Mouse (Mus musculus): ENCODE data around the gene Dnmt3l. TPM values are rescaled to one million over a fixed set of nuclear protein-coding genes. Genes with fewer than 3 reads are reported as not detected.
"Not testable (repeated sequence)": the region's sequence is repeated elsewhere in the genome, so short reads cannot be mapped to it uniquely, and the experiment has no call there.

The Dnmt3l gene
- polyA plus RNA-seq, 1 experiment from 2014 or later = not detected

DNA sequence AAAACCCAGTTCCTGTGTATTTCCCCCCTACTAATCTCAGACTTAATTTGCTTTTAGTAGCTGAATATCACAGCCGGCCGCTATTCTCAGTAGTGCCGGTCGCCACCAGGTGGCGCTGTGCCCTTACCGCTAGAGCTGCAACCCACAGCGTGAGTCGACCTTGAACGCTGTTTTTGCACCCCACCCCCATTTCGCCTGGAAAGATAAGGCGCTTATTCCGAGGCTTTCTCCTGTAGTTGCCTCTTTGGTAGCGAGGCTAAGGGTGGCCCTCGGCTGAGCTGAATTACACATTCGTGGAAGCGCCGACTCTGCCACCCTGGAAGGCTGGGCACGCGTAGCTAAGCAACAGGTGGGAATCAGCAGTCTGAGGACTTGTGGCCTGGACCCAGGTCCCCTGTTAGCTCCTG, 22.9 kb upstream of the Dnmt3l start:
- no peak overlapping the region for H3K27ac ChIP-seq (ENCODE audit: low read depth, low read length)
- ATAC-seq (replicated peaks; ENCODE audit: insufficient number of reproducible peaks, low FRiP score, low TSS enrichment) = peak; percentile 49; the same call in 1 of the 2 replicates
- 19% methylated on average over 19 of the region's 19 CpGs for WGBS (ENCODE audit: insufficient replicate concordance)
- H3K4me1 ChIP-seq (ENCODE audit: control insufficient read depth, insufficient read depth, low read length) = no peaks in the 10 kb centered on the region
- peak overlapping the region; percentile 43; the same call in 1 of the 2 replicates for H3K9ac ChIP-seq (ENCODE audit: low read depth, low read length)
- peak overlapping the region; percentile 22 for H3K4me3 ChIP-seq (ENCODE audit: low read depth, low read length)
- H3K36me3 ChIP-seq (ENCODE audit: control insufficient read depth, insufficient read depth, low read length) = no peaks in the 10 kb centered on the region
- peak overlapping the region; percentile 55 for H3K4me2 ChIP-seq
- H3K27me3 ChIP-seq (ENCODE audit: control insufficient read depth, insufficient read depth, low read length) = no peaks in the 10 kb centered on the region
- no peaks in the 10 kb centered on the region; the same call in 1 of the 2 replicates for H3K9me3 ChIP-seq (replicated peaks; ENCODE audit: control insufficient read depth, low read length)

DNA sequence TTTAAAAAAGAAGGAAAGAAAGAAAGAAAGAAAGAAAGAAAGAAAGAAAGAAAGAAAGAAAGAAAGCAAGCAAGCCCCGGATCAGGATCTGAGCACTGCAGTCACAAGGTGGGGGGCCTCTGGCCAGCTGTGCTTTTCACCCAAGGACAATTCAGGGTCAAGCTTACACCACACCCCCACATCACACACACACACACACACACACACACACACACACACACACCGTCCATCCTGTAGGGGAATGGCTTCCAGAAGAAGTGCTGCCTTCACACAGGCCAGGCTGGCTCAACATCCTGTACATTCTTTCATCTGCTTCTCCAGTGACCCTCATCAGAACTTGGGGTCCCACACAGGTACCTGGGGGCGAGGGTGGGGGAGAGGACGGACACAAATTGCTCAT, 22.5 kb upstream of the Dnmt3l start:
- WGBS (ENCODE audit: insufficient replicate concordance) = 85% methylated on average over 4 of the region's 4 CpGs
- Histone ChIP-seq H3K36me3 (ENCODE audit: control insufficient read depth, insufficient read depth, low read length) (no peaks in the 10 kb centered on the region), H3K9ac (ENCODE audit: low read depth, low read length) (no peak overlapping the region), H3K9me3 (replicated peaks; ENCODE audit: control insufficient read depth, low read length) (no peaks in the 10 kb centered on the region; the same call in 1 of the 2 replicates), H3K4me1 (ENCODE audit: control insufficient read depth, insufficient read depth, low read length) (no peaks in the 10 kb centered on the region), H3K4me3 (ENCODE audit: low read depth, low read length) (no peak overlapping the region), H3K27me3 (ENCODE audit: control insufficient read depth, insufficient read depth, low read length) (no peaks in the 10 kb centered on the region), H3K4me2 (no peak overlapping the region), H3K27ac (ENCODE audit: low read depth, low read length) (no peak overlapping the region)
- ATAC-seq (replicated peaks; ENCODE audit: insufficient number of reproducible peaks, low FRiP score, low TSS enrichment) = no peak

DNA sequence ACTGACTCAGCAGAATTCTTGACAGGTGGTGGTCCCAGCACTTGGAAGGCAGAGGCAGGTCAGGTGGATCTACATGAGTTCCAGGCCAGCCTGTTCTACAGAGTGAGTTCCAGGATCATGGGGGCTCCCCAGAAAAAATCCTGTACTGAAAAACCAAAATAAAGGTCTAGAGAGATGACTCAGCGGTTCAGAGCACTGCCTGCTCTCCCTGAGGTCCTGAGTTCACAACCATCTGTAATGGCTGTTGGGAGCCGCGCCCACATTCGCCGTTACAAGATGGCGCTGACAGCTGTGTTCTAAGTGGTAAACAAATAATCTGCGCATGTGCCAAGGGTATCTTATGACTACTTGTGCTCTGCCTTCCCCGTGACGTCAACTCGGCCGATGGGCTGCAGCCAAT, 21.8 kb upstream of the Dnmt3l start:
- H3K4me1 ChIP-seq (ENCODE audit: control insufficient read depth, insufficient read depth, low read length); H3K9ac ChIP-seq (ENCODE audit: low read depth, low read length); H3K9me3 ChIP-seq (replicated peaks; ENCODE audit: control insufficient read depth, low read length); H3K27me3 ChIP-seq (ENCODE audit: control insufficient read depth, insufficient read depth, low read length); ATAC-seq (replicated peaks; ENCODE audit: insufficient number of reproducible peaks, low FRiP score, low TSS enrichment); H3K4me3 ChIP-seq (ENCODE audit: low read depth, low read length); H3K36me3 ChIP-seq (ENCODE audit: control insufficient read depth, insufficient read depth, low read length); H3K27ac ChIP-seq (ENCODE audit: low read depth, low read length); H3K4me2 ChIP-seq: not testable (repeated sequence)
- WGBS (ENCODE audit: insufficient replicate concordance) = 96% methylated on average over 6 of the region's 11 CpGs

DNA sequence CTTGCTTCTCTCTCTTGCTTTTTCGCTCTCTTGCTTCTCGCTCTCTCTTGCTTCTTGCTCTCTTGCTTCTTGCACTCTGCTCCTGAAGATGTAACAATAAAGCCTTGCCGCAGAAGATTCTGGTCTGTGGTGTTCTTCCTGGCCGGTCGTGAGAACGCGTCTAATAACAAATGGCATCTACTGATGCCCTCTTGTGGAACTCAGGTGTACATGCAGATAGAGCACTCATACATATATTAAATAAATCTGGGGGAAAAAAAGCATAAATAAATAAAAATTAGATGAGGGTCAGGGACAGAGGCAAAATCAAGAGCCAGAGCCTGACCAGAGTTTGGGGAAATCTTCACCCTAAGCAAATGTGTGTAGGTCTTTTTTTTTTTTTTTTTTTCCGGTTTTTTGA, 16.3 kb upstream of the Dnmt3l start:
- WGBS (ENCODE audit: insufficient replicate concordance) = 85% methylated on average over 6 of the region's 8 CpGs
- H3K4me3 ChIP-seq (ENCODE audit: low read depth, low read length); H3K36me3 ChIP-seq (ENCODE audit: control insufficient read depth, insufficient read depth, low read length); H3K4me2 ChIP-seq; H3K27ac ChIP-seq (ENCODE audit: low read depth, low read length); H3K9ac ChIP-seq (ENCODE audit: low read depth, low read length); H3K27me3 ChIP-seq (ENCODE audit: control insufficient read depth, insufficient read depth, low read length); ATAC-seq (replicated peaks; ENCODE audit: insufficient number of reproducible peaks, low FRiP score, low TSS enrichment); H3K9me3 ChIP-seq (replicated peaks; ENCODE audit: control insufficient read depth, low read length); H3K4me1 ChIP-seq (ENCODE audit: control insufficient read depth, insufficient read depth, low read length): not testable (repeated sequence)

DNA sequence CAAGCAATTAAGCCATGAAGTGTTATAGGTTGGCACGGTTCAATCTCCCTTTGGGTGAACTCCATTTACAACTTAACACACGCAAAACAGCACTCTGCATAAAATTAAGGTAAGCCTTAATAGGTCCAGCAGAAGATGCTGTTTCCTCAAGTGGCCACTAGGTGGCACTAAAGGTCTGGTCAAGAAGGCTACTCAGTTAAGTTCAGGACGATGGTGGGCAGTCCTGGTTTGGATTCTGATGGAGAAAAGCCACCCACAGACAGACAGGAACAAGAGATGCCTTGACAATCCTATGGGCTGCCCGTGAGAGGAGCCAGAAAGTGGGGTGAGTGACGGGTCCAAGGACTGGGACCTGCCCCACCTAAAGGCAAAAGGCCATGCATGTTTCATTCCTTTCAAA, 13.6 kb upstream of the Dnmt3l start:
- Histone ChIP-seq H3K9me3 (replicated peaks; ENCODE audit: control insufficient read depth, low read length) (no peaks in the 10 kb centered on the region), H3K4me3 (ENCODE audit: low read depth, low read length) (no peak overlapping the region), H3K36me3 (ENCODE audit: control insufficient read depth, insufficient read depth, low read length) (no peaks in the 10 kb centered on the region), H3K4me2 (no peak overlapping the region), H3K9ac (ENCODE audit: low read depth, low read length) (no peak overlapping the region), H3K27ac (ENCODE audit: low read depth, low read length) (no peak overlapping the region), H3K4me1 (ENCODE audit: control insufficient read depth, insufficient read depth, low read length) (no peaks in the 10 kb centered on the region), H3K27me3 (ENCODE audit: control insufficient read depth, insufficient read depth, low read length) (no peaks in the 10 kb centered on the region)
- WGBS (ENCODE audit: insufficient replicate concordance) = 4% methylated on average over 5 of the region's 5 CpGs
- 0 out of 2 replicates have a peak, but pooled peaks have one; percentile 7 for ATAC-seq (replicated peaks; ENCODE audit: insufficient number of reproducible peaks, low FRiP score, low TSS enrichment)

- Histone ChIP-seq H3K27ac (ENCODE audit: low read depth, low read length) (no peak overlapping the region), H3K27me3 (ENCODE audit: control insufficient read depth, insufficient read depth, low read length) (no peaks in the 10 kb centered on the region), H3K36me3 (ENCODE audit: control insufficient read depth, insufficient read depth, low read length) (no peaks in the 10 kb centered on the region), H3K4me3 (ENCODE audit: low read depth, low read length) (no peak overlapping the region), H3K4me1 (ENCODE audit: control insufficient read depth, insufficient read depth, low read length) (no peaks in the 10 kb centered on the region), H3K4me2 (no peak overlapping the region), H3K9ac (ENCODE audit: low read depth, low read length) (no peak overlapping the region), H3K9me3 (replicated peaks; ENCODE audit: control insufficient read depth, low read length) (no peaks in the 10 kb centered on the region)
- no peak for ATAC-seq (replicated peaks; ENCODE audit: insufficient number of reproducible peaks, low FRiP score, low TSS enrichment)
- 88% methylated on average over 1 of the region's 1 CpGs for WGBS (ENCODE audit: insufficient replicate concordance)
Observed at GRCm38 (mm10) chr10:78029080-78029479, 12.7 kb upstream of the Dnmt3l start.

DNA sequence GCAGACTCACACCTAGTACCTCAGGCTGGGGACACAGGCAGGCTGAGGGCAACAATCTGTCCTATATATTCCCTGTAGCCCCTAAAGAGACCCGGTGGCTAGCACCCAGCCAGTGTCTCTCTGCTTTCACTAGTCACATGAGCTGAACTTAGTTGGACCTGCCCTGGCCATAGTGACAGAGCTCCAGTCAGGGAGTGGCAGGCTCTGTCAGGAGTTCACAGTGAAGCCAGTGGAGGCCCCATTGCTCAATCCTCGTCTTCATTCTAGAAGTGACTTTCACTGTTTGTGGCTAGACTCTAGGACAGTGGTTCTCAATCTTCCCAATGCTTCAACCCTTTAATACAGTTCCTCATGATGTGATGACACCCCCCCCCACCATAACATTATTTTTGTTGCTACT, 9.8 kb upstream of the Dnmt3l start:
- no peaks in the 10 kb centered on the region for H3K4me1 ChIP-seq (ENCODE audit: control insufficient read depth, insufficient read depth, low read length)
- WGBS (ENCODE audit: insufficient replicate concordance) = 83% methylated on average over 2 of the region's 2 CpGs
- ATAC-seq (replicated peaks; ENCODE audit: insufficient number of reproducible peaks, low FRiP score, low TSS enrichment) = no peak
- no peaks in the 10 kb centered on the region for H3K9me3 ChIP-seq (replicated peaks; ENCODE audit: control insufficient read depth, low read length)
- no peak overlapping the region for H3K27ac ChIP-seq (ENCODE audit: low read depth, low read length)
- no peak overlapping the region for H3K4me2 ChIP-seq
- no peak overlapping the region for H3K9ac ChIP-seq (ENCODE audit: low read depth, low read length)
- H3K27me3 ChIP-seq (ENCODE audit: control insufficient read depth, insufficient read depth, low read length) = no peaks in the 10 kb centered on the region
- no peak overlapping the region for H3K4me3 ChIP-seq (ENCODE audit: low read depth, low read length)
- no peaks in the 10 kb centered on the region for H3K36me3 ChIP-seq (ENCODE audit: control insufficient read depth, insufficient read depth, low read length)

GRCm38 (mm10) chr10:78037139-78037538, 4.6 kb upstream of the Dnmt3l start:
- Histone ChIP-seq H3K27ac (ENCODE audit: low read depth, low read length) (no peak overlapping the region), H3K36me3 (ENCODE audit: control insufficient read depth, insufficient read depth, low read length) (no peaks in the 10 kb centered on the region), H3K9me3 (replicated peaks; ENCODE audit: control insufficient read depth, low read length) (no peaks in the 10 kb centered on the region), H3K9ac (ENCODE audit: low read depth, low read length) (no peak overlapping the region), H3K4me3 (ENCODE audit: low read depth, low read length) (no peak overlapping the region), H3K27me3 (ENCODE audit: control insufficient read depth, insufficient read depth, low read length) (peaks cover under 1% of the 10 kb centered on the region; the same call in 1 of the 2 replicates), H3K4me2 (no peak overlapping the region), H3K4me1 (ENCODE audit: control insufficient read depth, insufficient read depth, low read length) (no peaks in the 10 kb centered on the region)
- no peak for ATAC-seq (replicated peaks; ENCODE audit: insufficient number of reproducible peaks, low FRiP score, low TSS enrichment)
- 71% methylated on average over 4 of the region's 4 CpGs for WGBS (ENCODE audit: insufficient replicate concordance)

GRCm38 (mm10) chr10:78042096-78042495, 349 bp downstream of the Dnmt3l start:
- no peak overlapping the region for H3K4me2 ChIP-seq
- no peak overlapping the region for H3K4me3 ChIP-seq (ENCODE audit: low read depth, low read length)
- H3K9ac ChIP-seq (ENCODE audit: low read depth, low read length) = no peak overlapping the region
- ATAC-seq (replicated peaks; ENCODE audit: insufficient number of reproducible peaks, low FRiP score, low TSS enrichment) = no peak
- peaks cover 6% of the 10 kb centered on the region; the same call in 1 of the 2 replicates for H3K4me1 ChIP-seq (ENCODE audit: control insufficient read depth, insufficient read depth, low read length)
- no peaks in the 10 kb centered on the region for H3K9me3 ChIP-seq (replicated peaks; ENCODE audit: control insufficient read depth, low read length)
- 68% methylated on average over 7 of the region's 7 CpGs for WGBS (ENCODE audit: insufficient replicate concordance)
- H3K27me3 ChIP-seq (ENCODE audit: control insufficient read depth, insufficient read depth, low read length) = peaks cover 11% of the 10 kb centered on the region
- H3K27ac ChIP-seq (ENCODE audit: low read depth, low read length) = no peak overlapping the region
- H3K36me3 ChIP-seq (ENCODE audit: control insufficient read depth, insufficient read depth, low read length) = no peaks in the 10 kb centered on the region
